Mouse (Mus musculus) G1E (cell line): Measurements from ENCODE around the gene Stag1. TPM values are rescaled to one million over a fixed set of nuclear protein-coding genes. Genes with fewer than 3 reads are reported as not detected.

ENCODE experiments used
- ATAC-seq: 2 replicates; pipeline ENCODE4 v1.8.0; 2016; ENCODE audit warnings: mild to moderate bottlenecking; ENCODE audit not compliant: insufficient number of reproducible peaks, poor library complexity, low FRiP score, severe bottlenecking; ENCODE audit errors: extremely low read depth
- DNase-seq: peaks from one replicate; pipeline ENCODE4 v3.0.0; 2012; ENCODE audit warnings: low spot score
- H3K27me3 ChIP-seq: 2 replicates; pipeline ENCODE4 v1.6.1; 2012; ENCODE audit warnings: mild to moderate bottlenecking, low read length, inconsistent platforms; ENCODE audit not compliant: insufficient read depth
- H3K36me3 ChIP-seq: replicated peaks from 2 replicates; pipeline ENCODE3; 2012; ENCODE audit warnings: mild to moderate bottlenecking, inconsistent platforms
- H3K4me1 ChIP-seq: 2 replicates; pipeline ENCODE4 v1.6.1; 2012; ENCODE audit warnings: low read depth, low read length, inconsistent platforms, mixed read lengths; ENCODE audit not compliant: insufficient read depth
- H3K4me3 ChIP-seq: 2 replicates; pipeline ENCODE4 v1.5.1; 2012; ENCODE audit warnings: low read depth, mild to moderate bottlenecking, inconsistent platforms, low read length, moderate library complexity, mixed read lengths
- H3K9me3 ChIP-seq: replicated peaks from 2 replicates; pipeline ENCODE4 v1.6.1; 2012; ENCODE audit warnings: inconsistent platforms
- CTCF ChIP-seq: IDR thresholded peaks from 2 replicates; pipeline ENCODE4 v1.5.1; 2012; ENCODE audit warnings: low read depth, low read length, inconsistent platforms, mixed read lengths
- GATA1 ChIP-seq: IDR thresholded peaks from 2 replicates; pipeline ENCODE4 v1.6.1; 2012; ENCODE audit warnings: borderline replicate concordance, low read length, inconsistent platforms, mixed read lengths
- GATA2 ChIP-seq: IDR thresholded peaks from 2 replicates; pipeline ENCODE4 v1.6.1; 2012; ENCODE audit warnings: low read depth, low read length, inconsistent platforms, borderline replicate concordance
- POLR2AphosphoS5 ChIP-seq: IDR thresholded peaks from 2 replicates; pipeline ENCODE4 v1.6.1; 2012; ENCODE audit warnings: low read depth, low read length, inconsistent platforms; ENCODE audit not compliant: insufficient replicate concordance
- TAL1 ChIP-seq: conservative IDR thresholded peaks from 2 replicates; pipeline ENCODE4 v1.6.1; 2012; ENCODE audit warnings: low read depth, low read length, inconsistent platforms, mixed read lengths
- polyA plus RNA-seq: library from polyadenylated mRNA; stranded (reverse); fragments of >175 nt; gene quantifications from 2 replicates; pipeline ENCODE4 v1.2.3, GENCODE M21; 2012
- total RNA-seq, 2 experiments: library from RNA; stranded (forward) in 1 of 2; stranded (reverse) in 1 of 2; fragments of 200-1000 nt in 1 of 2; fragments of >200 nt in 1 of 2; fragmentation: Nextera tagmentation in 1 of 2; gene quantifications; 2 replicates each; pipeline ENCODE4 v1.2.3; 2014 to 2017

Gene Stag1
- total and polyA plus RNA-seq, 3 experiments = 2.9 to 75.4 (median 71.5) TPM

GRCm38 (mm10) chr9:100581543-100582492 lies 15.8 kb upstream of the Stag1 start:
- H3K9me3 ChIP-seq = no peaks in the 10 kb centered on the region
- peaks cover 34% of the 10 kb centered on the region for H3K4me1 ChIP-seq
- DNase-seq (no peak), ATAC-seq (no peak)
- H3K36me3 ChIP-seq = no peaks in the 10 kb centered on the region
- TF ChIP-seq GATA2 (no peak), TAL1 (no peak), POLR2AphosphoS5 (no peak), GATA1 (no peak), CTCF (no peak)
- no peak overlapping the region for H3K4me3 ChIP-seq
- H3K27me3 ChIP-seq = 0 out of 2 replicates have a peak, but pooled peaks cover 5% of the 10 kb centered on the region

- ATAC-seq = peak; percentile 93
- peaks cover 30% of the 10 kb centered on the region for H3K4me1 ChIP-seq
- H3K9me3 ChIP-seq = no peaks in the 10 kb centered on the region
- peak; percentile 10 for DNase-seq
- 0 out of 2 replicates have a peak, but pooled peaks cover 5% of the 10 kb centered on the region for H3K27me3 ChIP-seq
- no peaks in the 10 kb centered on the region for H3K36me3 ChIP-seq
- H3K4me3 ChIP-seq = peak overlapping the region; percentile 26; the same call in 1 of the 2 replicates
- TF ChIP-seq GATA2 = no peak
- TF ChIP-seq CTCF = no peak
- TF ChIP-seq TAL1 = peak; percentile 40
Observed at GRCm38 (mm10) chr9:100582883-100583575, 14.6 kb upstream of the Stag1 start.

GRCm38 (mm10) chr9:100584031-100584430 lies 13.6 kb upstream of the Stag1 start:
- Histone ChIP-seq H3K4me1 (peaks cover 30% of the 10 kb centered on the region), H3K4me3 (no peak overlapping the region; the same call in 1 of the 2 replicates), H3K36me3 (no peaks in the 10 kb centered on the region), H3K9me3 (no peaks in the 10 kb centered on the region), H3K27me3 (0 out of 2 replicates have a peak, but pooled peaks cover 3% of the 10 kb centered on the region)
- TF ChIP-seq POLR2AphosphoS5 = no peak
- ATAC-seq (no peak), DNase-seq (no peak)

- H3K4me1 ChIP-seq = 0 out of 2 replicates have a peak, but pooled peaks cover 2% of the 10 kb centered on the region
- H3K36me3 ChIP-seq = no peaks in the 10 kb centered on the region
- no peak for TF ChIP-seq TAL1
- TF ChIP-seq POLR2AphosphoS5 = no peak
- no peak for TF ChIP-seq GATA1
- TF ChIP-seq CTCF = no peak
- no peak for TF ChIP-seq GATA2
- no peaks in the 10 kb centered on the region for H3K9me3 ChIP-seq
- ATAC-seq = no peak
- peaks cover 9% of the 10 kb centered on the region; the same call in 1 of the 2 replicates for H3K27me3 ChIP-seq
- no peak for DNase-seq
- no peak overlapping the region for H3K4me3 ChIP-seq
Observed at GRCm38 (mm10) chr9:100590462-100590861, 7.1 kb upstream of the Stag1 start.

DNA sequence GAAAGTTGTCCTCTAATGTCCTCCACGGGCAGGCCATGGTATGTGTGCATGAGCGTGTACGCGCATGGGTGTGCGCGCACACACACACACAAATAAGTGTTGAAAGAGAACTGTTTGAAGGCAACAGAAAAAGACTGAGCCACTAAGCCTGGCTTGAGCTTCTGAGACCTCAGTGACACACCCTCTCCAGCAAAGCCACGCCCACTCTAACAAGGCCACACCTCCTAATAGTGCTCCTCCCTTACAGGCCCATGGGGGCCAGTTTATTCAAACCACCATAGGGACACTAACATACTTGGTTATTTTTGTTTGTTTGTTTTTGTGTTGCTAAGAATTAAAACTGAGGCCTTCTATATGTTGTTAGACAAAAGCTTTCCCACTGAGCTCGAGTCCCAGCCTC lies 1.3 kb upstream of the Stag1 start:
- TF ChIP-seq CTCF (no peak), GATA2 (no peak), TAL1 (no peak)
- H3K9me3 ChIP-seq = no peaks in the 10 kb centered on the region
- no peaks in the 10 kb centered on the region for H3K4me1 ChIP-seq
- peaks cover 21% of the 10 kb centered on the region for H3K27me3 ChIP-seq
- no peaks in the 10 kb centered on the region for H3K36me3 ChIP-seq
- no peak overlapping the region for H3K4me3 ChIP-seq
- DNase-seq (no peak), ATAC-seq (no peak)

GRCm38 (mm10) chr9:100599761-100600328 lies 2.2 kb downstream of the Stag1 start:
- ATAC-seq = no peak
- TF ChIP-seq GATA2 (no peak), TAL1 (no peak), GATA1 (no peak)
- H3K4me1 ChIP-seq = no peaks in the 10 kb centered on the region
- H3K9me3 ChIP-seq = no peaks in the 10 kb centered on the region
- peaks cover 16% of the 10 kb centered on the region for H3K27me3 ChIP-seq
- no peak overlapping the region for H3K4me3 ChIP-seq
- no peaks in the 10 kb centered on the region for H3K36me3 ChIP-seq
- DNase-seq = no peak
